Mouse (Mus musculus): Measurements from ENCODE around the gene Jhy.

The Jhy gene

GRCm38 (mm10) chr9:40963586-40964417 lies at the start of gene Jhy:
Gene Jhy, minus strand, starts transcription at chr9:40964118.
- no peak for DNase-seq

GRCm38 (mm10) chr9:41012456-41012855 lies 48.5 kb upstream of the Jhy start:
- no peak for DNase-seq

- no peak for DNase-seq
Measured at GRCm38 (mm10) chr9:41011512-41012436, 47.9 kb upstream of the Jhy start.

GRCm38 (mm10) chr9:41007785-41008184 lies 43.9 kb upstream of the Jhy start:
- no peak for DNase-seq

GRCm38 (mm10) chr9:41004415-41004814 lies 40.5 kb upstream of the Jhy start, which contains the start of gene Crtam:
Gene Crtam, minus strand, starts transcription at chr9:41004628.
- DNase-seq: peak; percentile 33

- DNase-seq: peak; percentile 46
Measured at GRCm38 (mm10) chr9:40997116-40997779, 33.3 kb upstream of the Jhy start.

- no peak for DNase-seq
Measured at GRCm38 (mm10) chr9:40994075-40994474, 30.2 kb upstream of the Jhy start.

GRCm38 (mm10) chr9:40991511-40991910 lies 27.6 kb upstream of the Jhy start:
- no peak for DNase-seq

- DNase-seq: peak; percentile 63
Measured at GRCm38 (mm10) chr9:40989940-40990588, 26.1 kb upstream of the Jhy start.

GRCm38 (mm10) chr9:40984313-40984712 lies 20.4 kb upstream of the Jhy start:
- no peak for DNase-seq

- DNase-seq: no peak
Measured at GRCm38 (mm10) chr9:40983758-40984157, 19.8 kb upstream of the Jhy start.

GRCm38 (mm10) chr9:40982480-40982879 lies 18.6 kb upstream of the Jhy start:
- DNase-seq: no peak

- no peak for DNase-seq
Measured at GRCm38 (mm10) chr9:40974042-40974801, 10.3 kb upstream of the Jhy start.

- DNase-seq: no peak
Measured at GRCm38 (mm10) chr9:40964418-40964714, 448 bp upstream of the Jhy start.

GRCm38 (mm10) chr9:40961401-40961800 lies 2.5 kb downstream of the Jhy start:
- DNase-seq: no peak

- no peak for DNase-seq
Measured at GRCm38 (mm10) chr9:40949039-40949615, 14.8 kb downstream of the Jhy start.

- DNase-seq: no peak
Measured at GRCm38 (mm10) chr9:40948473-40948872, 15.4 kb downstream of the Jhy start.

- DNase-seq: no peak
Measured at GRCm38 (mm10) chr9:40947131-40947530, 16.8 kb downstream of the Jhy start.

- DNase-seq: no peak
Measured at GRCm38 (mm10) chr9:40937425-40937824, 26.5 kb downstream of the Jhy start.

- DNase-seq: no peak
Measured at GRCm38 (mm10) chr9:40933323-40933722, 30.6 kb downstream of the Jhy start.

GRCm38 (mm10) chr9:40927351-40927980 lies 36.5 kb downstream of the Jhy start:
- DNase-seq: no peak

Data from thymus, postnatal 14 days (tissue).